Mouse (Mus musculus): ENCODE results near the gene Dlgap1.

- no peak for TF ChIP-seq CTCF (IDR thresholded peaks at IDR 0.05; ENCODE audit: extremely low read depth, insufficient read depth, insufficient read length, insufficient replicate concordance)
- no peak for TF ChIP-seq POLR2A (IDR thresholded peaks at IDR 0.05; ENCODE audit: low read depth, low read length)
Measured at GRCm38 (mm10) chr17:70772120-70772899, 803.4 kb downstream of the Dlgap1 start.

Data from spleen, adult 2 months (tissue).